Mouse (Mus musculus): ENCODE results near the gene Mlst8. TPM values are rescaled to one million over a fixed set of nuclear protein-coding genes. Genes with fewer than 3 reads are reported as not detected.

Mlst8 gene
- 10 to 100 TPM; 24.6 to 26.5 TPM for total RNA-seq (2021)
- long read RNA-seq, experiment 1, transcript Mlst8-201 (9 exons, 3,358 nt), result major isoform, 5 of 16 reads
- long read RNA-seq, experiment 1, partial matches to known transcripts, result 2 of 16 reads
- long read RNA-seq, experiment 1, other reads (novel, unspliced or antisense), result 5 of 16 reads
- long read RNA-seq, experiment 2, partial matches to known transcripts, result 5 of 26 reads
- long read RNA-seq, experiment 2, other reads (novel, unspliced or antisense), result 11 of 26 reads

- DNase-seq (ENCODE audit: low spot score in 2 of 2), result peak; percentile 96 to 97
Observed at GRCm38 (mm10) chr17:24478663-24479380, at the start of gene Mlst8. Gene Mlst8 (minus strand): TSS chr17:24479078.

- no peak for DNase-seq (ENCODE audit: low spot score in 2 of 2)
Observed at GRCm38 (mm10) chr17:24528560-24528918, 49.7 kb upstream of the Mlst8 start.

GRCm38 (mm10) chr17:24527723-24528559, 49.1 kb upstream of the Mlst8 start, which contains the start of gene Traf7:
Gene Traf7 (minus strand): TSS chr17:24527938.
- peak; percentile 83 for DNase-seq (ENCODE audit: low spot score in 2 of 2)

- no peak for DNase-seq (ENCODE audit: low spot score in 2 of 2)
Observed at GRCm38 (mm10) chr17:24527315-24527714, 48.4 kb upstream of the Mlst8 start.

- no peak for DNase-seq (ENCODE audit: low spot score in 2 of 2)
Observed at GRCm38 (mm10) chr17:24524734-24525133, 45.9 kb upstream of the Mlst8 start.

- no peak for DNase-seq (ENCODE audit: low spot score in 2 of 2)
Observed at GRCm38 (mm10) chr17:24520450-24520849, 41.6 kb upstream of the Mlst8 start.

GRCm38 (mm10) chr17:24514270-24515257, 35.7 kb upstream of the Mlst8 start:
- no peak for DNase-seq (ENCODE audit: low spot score in 2 of 2)

GRCm38 (mm10) chr17:24513609-24514008, 34.7 kb upstream of the Mlst8 start:
- DNase-seq (ENCODE audit: low spot score in 2 of 2), result peak in 1 of 2 experiments; percentile 42

- DNase-seq (ENCODE audit: low spot score in 2 of 2), result no peak
Observed at GRCm38 (mm10) chr17:24507806-24508460, 29.1 kb upstream of the Mlst8 start.

GRCm38 (mm10) chr17:24507129-24507664, 28.3 kb upstream of the Mlst8 start:
- no peak for DNase-seq (ENCODE audit: low spot score in 2 of 2)

GRCm38 (mm10) chr17:24506332-24507070, 27.6 kb upstream of the Mlst8 start:
- DNase-seq (ENCODE audit: low spot score in 2 of 2), result peak in 1 of 2 experiments; percentile 45

- DNase-seq (ENCODE audit: low spot score in 2 of 2), result no peak
Observed at GRCm38 (mm10) chr17:24505286-24505955, 26.5 kb upstream of the Mlst8 start.

- no peak for DNase-seq (ENCODE audit: low spot score in 2 of 2)
Observed at GRCm38 (mm10) chr17:24504085-24504484, 25.2 kb upstream of the Mlst8 start.

- no peak for DNase-seq (ENCODE audit: low spot score in 2 of 2)
Observed at GRCm38 (mm10) chr17:24502208-24502607, 23.3 kb upstream of the Mlst8 start.

- DNase-seq (ENCODE audit: low spot score in 2 of 2), result no peak
Observed at GRCm38 (mm10) chr17:24496026-24496425, 17.1 kb upstream of the Mlst8 start.

- no peak for DNase-seq (ENCODE audit: low spot score in 2 of 2)
Observed at GRCm38 (mm10) chr17:24495443-24495842, 16.6 kb upstream of the Mlst8 start.

- DNase-seq (ENCODE audit: low spot score in 2 of 2), result no peak
Observed at GRCm38 (mm10) chr17:24494627-24495335, 15.9 kb upstream of the Mlst8 start.

- no peak for DNase-seq (ENCODE audit: low spot score in 2 of 2)
Observed at GRCm38 (mm10) chr17:24490399-24490798, 11.5 kb upstream of the Mlst8 start.
